Comparison of ENCODE assay signal across 9 mouse cellular contexts in the genomic region with DNA sequence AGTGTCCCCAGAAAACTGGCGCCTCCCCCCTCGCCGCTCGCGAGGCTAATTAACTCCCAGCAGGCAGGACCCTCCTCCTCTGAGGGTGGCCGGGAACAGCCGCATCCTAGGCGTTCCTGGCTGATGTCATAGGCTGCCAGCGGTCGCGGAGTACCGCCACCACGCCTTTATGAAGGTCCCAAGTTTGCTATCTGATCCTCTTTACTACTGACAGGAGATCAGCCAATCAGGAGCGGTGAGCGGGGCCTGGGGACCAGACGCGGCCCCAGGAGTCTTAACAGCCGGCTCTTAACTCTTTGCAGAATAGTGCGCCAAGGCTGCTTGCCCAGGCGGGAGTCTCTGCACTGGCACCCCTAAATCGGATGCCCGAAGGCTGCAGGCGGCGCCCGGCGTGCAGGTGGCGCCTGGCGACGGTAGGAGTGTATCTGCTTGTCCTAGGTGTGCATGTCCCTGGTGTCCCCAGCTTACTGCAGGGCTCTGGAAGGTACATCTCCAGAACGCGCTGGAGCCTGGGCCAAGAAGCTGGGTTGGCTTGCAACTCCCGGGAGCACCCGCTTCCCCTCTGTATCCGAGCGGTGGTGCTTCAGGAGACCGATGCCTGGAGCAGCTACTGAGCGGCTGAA. TPM values are rescaled to one million over a fixed set of nuclear protein-coding genes. Genes with fewer than 3 reads are reported as not detected.
DNase-seq lines count a peak whose midpoint lies in the region; ATAC-seq and TF ChIP-seq lines count a peak whose summit lies in the region.
"Had no signal": no experiment of that assay in that cellular context is flagged by ENCODE, and none has a peak within 500 bp of the region (broad histone marks: within the 10 kb centered on the region; RNA-seq: fewer than 3 reads in every experiment).

A gene (minus strand): TSS at position 139 of the 623 bp plus-strand sequence.

- no peak within 1 kb of the TSS for H3K27ac ChIP-seq in forebrain, postnatal 0 days (ENCODE audit: low read depth, low read length)
- H3K27ac ChIP-seq in hindbrain, postnatal 0 days, result no peak within 1 kb of the TSS
- H3K27ac ChIP-seq in stomach, postnatal 0 days (replicated peaks), result peak within 1 kb of the TSS; percentile 82

- H3K9me3 ChIP-seq in forebrain, postnatal 0 days (ENCODE audit: low read length), result no peaks in the 10 kb centered on the region
- no peaks in the 10 kb centered on the region for H3K9me3 ChIP-seq in hindbrain, postnatal 0 days (ENCODE audit: low read length)
- H3K9me3 ChIP-seq in stomach, postnatal 0 days (ENCODE audit: control insufficient read depth, low read length), result no peaks in the 10 kb centered on the region

- 0 out of 2 replicates have a peak, but pooled peaks cover 4% of the 10 kb centered on the region for H3K4me1 ChIP-seq in forebrain, postnatal 0 days (ENCODE audit: insufficient read depth)
- H3K4me1 ChIP-seq in hindbrain, postnatal 0 days (ENCODE audit: insufficient read depth, low read length), result peaks cover 12% of the 10 kb centered on the region
- H3K4me1 ChIP-seq in stomach, postnatal 0 days (replicated peaks; ENCODE audit: control insufficient read depth, insufficient read depth), result no peaks in the 10 kb centered on the region

- TF ChIP-seq EP300 in stomach, postnatal 0 days (optimal IDR thresholded peaks at IDR 0.05), result no peak

- peak within 1 kb of the TSS; percentile 38 for H3K4me3 ChIP-seq in forebrain, postnatal 0 days (ENCODE audit: low read depth, low read length)
- peak within 1 kb of the TSS; percentile 47 for H3K4me3 ChIP-seq in hindbrain, postnatal 0 days (ENCODE audit: low read length)
- H3K4me3 ChIP-seq in stomach, postnatal 0 days (ENCODE audit: low read depth, low read length), result peak within 1 kb of the TSS; percentile 47

- H3K4me2 ChIP-seq in forebrain, postnatal 0 days (ENCODE audit: low read depth), result peak within 1 kb of the TSS; percentile 88
- peak within 1 kb of the TSS; percentile 95 for H3K4me2 ChIP-seq in hindbrain, postnatal 0 days (ENCODE audit: low read depth, low read length)
- H3K4me2 ChIP-seq in stomach, postnatal 0 days (replicated peaks; ENCODE audit: low read depth), result peak within 1 kb of the TSS; percentile 54

- 1% methylated on average over 36 of the region's 37 CpGs for WGBS in forebrain, postnatal 0 days
- under 1% methylated on average over 37 of the region's 37 CpGs for WGBS in hindbrain, postnatal 0 days
- WGBS in stomach, postnatal 0 days, result 2% methylated on average over 37 of the region's 37 CpGs

- H3K36me3 ChIP-seq in forebrain, postnatal 0 days (ENCODE audit: insufficient read depth), result no peaks in the 10 kb centered on the region
- H3K36me3 ChIP-seq in hindbrain, postnatal 0 days (ENCODE audit: insufficient read depth, low read length), result no peaks in the 10 kb centered on the region
- H3K36me3 ChIP-seq in stomach, postnatal 0 days (ENCODE audit: control insufficient read depth, insufficient read depth, low read length), result no peaks in the 10 kb centered on the region

- no peak for TF ChIP-seq CTCF in forebrain, postnatal 0 days (IDR thresholded peaks at IDR 0.05; ENCODE audit: low read depth)
- TF ChIP-seq CTCF in hindbrain, postnatal 0 days (IDR thresholded peaks at IDR 0.05; ENCODE audit: low read depth), result no peak; the same call in 1 of the 2 replicates
- TF ChIP-seq CTCF in stomach, postnatal 0 days (IDR thresholded peaks at IDR 0.05; ENCODE audit: low read depth), result peak; percentile 13

- H3K9ac ChIP-seq in forebrain, postnatal 0 days, result peak within 1 kb of the TSS; percentile 35; the same call in 1 of the 2 replicates
- H3K9ac ChIP-seq in hindbrain, postnatal 0 days (replicated peaks; ENCODE audit: low read length), result peak within 1 kb of the TSS; percentile 37
- peak within 1 kb of the TSS; percentile 54 for H3K9ac ChIP-seq in stomach, postnatal 0 days (ENCODE audit: low read length)

- H3K27me3 ChIP-seq in forebrain, postnatal 0 days (ENCODE audit: insufficient read depth, low read length), result no peaks in the 10 kb centered on the region; the same call in 1 of the 2 replicates
- no peaks in the 10 kb centered on the region for H3K27me3 ChIP-seq in hindbrain, postnatal 0 days (ENCODE audit: insufficient read depth, low read length)
- no peaks in the 10 kb centered on the region for H3K27me3 ChIP-seq in stomach, postnatal 0 days (ENCODE audit: control insufficient read depth, insufficient read depth, low read length)

- ATAC-seq in forebrain, postnatal 0 days, result peak; percentile 58
- peak; percentile 49; the same call in 1 of the 2 replicates for ATAC-seq in hindbrain, postnatal 0 days
- ATAC-seq in stomach, postnatal 0 days (ENCODE audit: low FRiP score, low TSS enrichment), result peak; percentile 77; the same call in 1 of the 2 replicates

- DNase-seq in gastrocnemius, postnatal 10 days, result peak; percentile 8
- no peak for DNase-seq in gastrocnemius, adult 18-20 months (ENCODE audit: low spot score)
- DNase-seq in adrenal gland, postnatal 25 days, result peak; percentile 22
- peak; percentile 48 for DNase-seq in forebrain, postnatal 0 days
- peak; percentile 50 for DNase-seq in hindbrain, postnatal 0 days (ENCODE audit: low spot score)
- peak; percentile 79 for DNase-seq in mesoderm, embryonic 11.5 days (ENCODE audit: low read depth, low spot score)
- peak; percentile 33 for DNase-seq in stomach, postnatal 0 days (ENCODE audit: low spot score)
- no peak for DNase-seq in spleen, adult 12 weeks (ENCODE audit: low spot score)

RNA-seq across cellular contexts. Expression of the gene that starts here (rescaled TPM):
- 1 to 10 TPM; 1.5 to 1.6 TPM for total RNA-seq in gastrocnemius, postnatal 10 days (2021)
- 1 to 10 TPM; 1.1 to 1.2 TPM for total RNA-seq in gastrocnemius, adult 18-20 months (2021)
- total RNA-seq in adrenal gland, postnatal 25 days (2021), result 0.15 and 0.29 TPM in 2 replicates
- total RNA-seq in forebrain, postnatal 0 days (2014; rRNA removed), result 0.08 and 0.38 TPM in 2 replicates
- 0.07 and 0.08 TPM in 2 replicates for polyA plus RNA-seq in forebrain, postnatal 0 days (2015; fragmentation: Nextera tagmentation; extraction: Ambion mirVana)
- 0.94 and 1.3 TPM in 2 replicates for total RNA-seq in hindbrain, postnatal 0 days (2014; rRNA removed)
- polyA plus RNA-seq in hindbrain, postnatal 0 days (2015; fragmentation: Nextera tagmentation; extraction: Ambion mirVana), result 0.53 and 1.3 TPM in 2 replicates
- 21.6 and 22.7 TPM in 2 replicates for polyA plus RNA-seq in stomach, postnatal 0 days (2015; fragmentation: Nextera tagmentation; extraction: Ambion mirVana)
- total RNA-seq: MEL had no signal

Comparison
In these comparisons a context has a peak if more than half of its experiments do, and no peak if none do; other contexts are left out.
1. DNase-seq: peak in gastrocnemius, postnatal 10 days (single experiment), hindbrain, postnatal 0 days (single experiment), mesoderm, embryonic 11.5 days (single experiment) and stomach, postnatal 0 days (single experiment); none in gastrocnemius, adult 18-20 months (single experiment) and spleen, adult 12 weeks (single experiment).
2. Peak in DNase-seq in adrenal gland, postnatal 25 days; RNA of the gene not detected or under 1 TPM.
3. Peak in DNase-seq, ATAC-seq, H3K4me3 ChIP-seq, H3K9ac ChIP-seq and H3K4me2 ChIP-seq in forebrain, postnatal 0 days; RNA of the gene not detected or under 1 TPM.
4. Peak in every context shown above with its lines, with median percentiles within 50 percentile points of each other: ATAC-seq, H3K4me2 ChIP-seq, H3K4me3 ChIP-seq and H3K9ac ChIP-seq.